Mouse (Mus musculus) myocyte (in vitro differentiated cells): Measurements from ENCODE around the gene Tmem52b.

Source experiments
- CEBPB ChIP-seq: IDR thresholded peaks from 2 replicates; pipeline ENCODE4 v1.6.1; 2011; ENCODE audit warnings: mild to moderate bottlenecking, moderate library complexity; ENCODE audit not compliant: poor library complexity, insufficient read depth, severe bottlenecking
- E2F4 ChIP-seq: IDR thresholded peaks from one replicate; pipeline ENCODE4 v1.6.1; 2011; ENCODE audit warnings: mild to moderate bottlenecking, control low read depth, moderate library complexity; ENCODE audit not compliant: insufficient read depth
- MAX ChIP-seq: IDR thresholded peaks from one replicate; pipeline ENCODE4 v1.6.1; 2011; ENCODE audit warnings: low read depth, mild to moderate bottlenecking, control low read depth
- MYOD1 ChIP-seq, 3 experiments: IDR thresholded peaks; one replicate each; pipeline ENCODE4 v1.6.1; 2011; ENCODE audit warnings: control low read depth in 2 of 3, low read depth in 2 of 3, mild to moderate bottlenecking in 2 of 3, moderate library complexity in 1 of 3; ENCODE audit not compliant: insufficient read length in 2 of 3, control insufficient read depth in 1 of 3
- POLR2A ChIP-seq: IDR thresholded peaks from one replicate; pipeline ENCODE4 v1.6.1; 2011; ENCODE audit warnings: low read depth, mild to moderate bottlenecking, control low read depth, moderate library complexity; ENCODE audit not compliant: insufficient read length
- POLR2AphosphoS2 ChIP-seq: IDR thresholded peaks from one replicate; pipeline ENCODE4 v1.6.1; 2011; ENCODE audit warnings: low read depth, control low read depth; ENCODE audit not compliant: insufficient read length
- REST ChIP-seq: IDR thresholded peaks from one replicate; pipeline ENCODE4 v1.6.1; 2011; ENCODE audit warnings: mild to moderate bottlenecking, control low read depth, moderate library complexity; ENCODE audit not compliant: insufficient read depth, insufficient read length
- SRF ChIP-seq: IDR thresholded peaks from one replicate; pipeline ENCODE4 v1.6.1; 2011; ENCODE audit warnings: low read depth; ENCODE audit not compliant: control insufficient read depth, insufficient read length
- TCF12 ChIP-seq: IDR thresholded peaks from one replicate; pipeline ENCODE4 v1.6.1; 2011; ENCODE audit warnings: mild to moderate bottlenecking, control low read depth; ENCODE audit not compliant: poor library complexity, insufficient read depth, severe bottlenecking
- USF1 ChIP-seq: IDR thresholded peaks from one replicate; pipeline ENCODE4 v1.6.1; 2011; ENCODE audit warnings: low read depth, mild to moderate bottlenecking, control low read depth, moderate library complexity

DNA sequence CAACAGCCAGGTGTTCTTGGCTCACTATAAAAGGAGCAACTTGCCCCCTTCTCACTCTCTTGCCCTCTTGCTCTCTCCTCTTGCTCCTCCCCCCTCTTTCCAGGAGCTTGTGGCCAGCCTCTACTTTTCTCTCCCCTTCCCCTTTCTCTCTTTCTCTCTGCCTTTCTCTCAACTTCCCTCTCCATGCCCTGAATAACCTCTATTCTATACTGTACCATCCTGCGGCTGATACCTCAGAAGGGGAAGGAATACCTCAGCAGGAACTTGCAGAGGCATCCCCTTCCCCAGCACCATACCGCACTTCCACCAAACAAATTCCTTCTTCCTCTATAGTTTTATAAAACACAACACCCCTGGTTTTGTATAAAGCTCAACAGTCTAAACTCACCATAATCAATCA lies 52.9 kb downstream of the Tmem52b start:
- TF ChIP-seq POLR2A (no peak), TCF12 (no peak), SRF (no peak), MAX (no peak), MYOD1 (IDR thresholded peaks at IDR 0.05; ENCODE audit: control insufficient read depth in 1 of 3, insufficient read length in 2 of 3, low read depth in 2 of 3) (no peak), USF1 (no peak), REST (no peak), E2F4 (no peak), CEBPB (no peak), POLR2AphosphoS2 (no peak)
